Mouse (Mus musculus) midbrain, embryonic 14.5 days (tissue): ENCODE measurements around the gene Eral1. TPM values are rescaled to one million over a fixed set of nuclear protein-coding genes. Genes with fewer than 3 reads are reported as not detected.

ENCODE experiments used
- microRNA counts: library from miRNA; unstranded; fragments of <30 nt; microRNA quantifications from one replicate; lab custom pipeline; 2016
- microRNA-seq: library from miRNA; unstranded; fragments of <30 nt; microRNA quantifications from one replicate; pipeline ENCODE4, GENCODE M21; 2016
- polyA plus RNA-seq: library from polyadenylated mRNA; unstranded; fragments of >200 nt; fragmentation: Nextera tagmentation; extraction: Ambion mirVana; gene quantifications from 2 replicates; pipeline ENCODE4 v1.2.1, GENCODE M21; 2014

Gene Eral1
- polyA plus RNA-seq, 1 experiment from 2014 or later: 35.8 TPM

MicroRNAs within 50 kb of the gene (microRNA counts, 519-probe panel; counts per million panel counts)
- 4,691 counts per million, percentile 38 among the panel's probes with 10 or more counts for microRNA mmu-miR-144 (lab: Ali Mortazavi, UCI)
- microRNA mmu-miR-451 (lab: Ali Mortazavi, UCI): 3,507 counts per million, percentile 16 among the panel's probes with 10 or more counts

Small RNA genes lying within 50 kb of the gene (microRNA-seq; reads per million reads assigned to microRNA genes)
- gene Mir144: 30.9 reads per million, percentile 44 among the genes with 10 or more reads in this experiment
- not detected for gene Mir451a
- gene Mir451b: not detected

Other genes starting within 250 kb of the Eral1 start
- 4.0 and 4.2 TPM in 2 replicates for gene Pipox, start 186.3 kb downstream of the Eral1 start, polyA plus RNA-seq
- gene Sez6, start 149.6 kb downstream of the Eral1 start, polyA plus RNA-seq: 121 and 124 TPM in 2 replicates
- gene Phf12, start 97.6 kb downstream of the Eral1 start, polyA plus RNA-seq: 18.5 and 20.3 TPM in 2 replicates
- gene Dhrs13, start 48.1 kb downstream of the Eral1 start, polyA plus RNA-seq: 51.3 and 62.5 TPM in 2 replicates
- 57.4 and 64.8 TPM in 2 replicates for gene Flot2, start 42.5 kb downstream of the Eral1 start, polyA plus RNA-seq
- 29.3 and 30.4 TPM in 2 replicates for gene Fam222b, start 14.3 kb upstream of the Eral1 start, polyA plus RNA-seq
- 68.4 and 103 TPM in 2 replicates for gene Traf4, start 85.2 kb upstream of the Eral1 start, polyA plus RNA-seq
- 3.9 and 4.2 TPM in 2 replicates for gene Nek8, start 96.3 kb upstream of the Eral1 start, polyA plus RNA-seq
- gene Tlcd1, start 96.3 kb upstream of the Eral1 start, polyA plus RNA-seq: 6.4 and 6.9 TPM in 2 replicates
- gene Rpl23a, start 103.2 kb upstream of the Eral1 start, polyA plus RNA-seq: 977 and 1,164 TPM in 2 replicates
- 51.7 and 53.3 TPM in 2 replicates for gene Rab34, start 108.0 kb upstream of the Eral1 start, polyA plus RNA-seq
- gene Proca1, start 113.0 kb upstream of the Eral1 start, polyA plus RNA-seq: 0.97 and 1.0 TPM in 2 replicates
- 84.5 and 99.1 TPM in 2 replicates for gene Sdf2, start 165.4 kb upstream of the Eral1 start, polyA plus RNA-seq
- 21.2 and 29.5 TPM in 2 replicates for gene Supt6, start 165.6 kb upstream of the Eral1 start, polyA plus RNA-seq
- 52.8 and 72.1 TPM in 2 replicates for gene 2610507B11Rik, start 181.4 kb upstream of the Eral1 start, polyA plus RNA-seq
- 0.15 and 0.34 TPM in 2 replicates for gene BC030499, start 210.5 kb upstream of the Eral1 start, polyA plus RNA-seq
- 5.8 and 8.7 TPM in 2 replicates for gene Spag5, start 221.1 kb upstream of the Eral1 start, polyA plus RNA-seq
- 71.2 and 89.5 TPM in 2 replicates for gene Aldoc, start 242.6 kb upstream of the Eral1 start, polyA plus RNA-seq
- 54.7 and 63.6 TPM in 2 replicates for gene Pigs, start 248.0 kb upstream of the Eral1 start, polyA plus RNA-seq